Mouse (Mus musculus): Measurements from ENCODE around the gene Focad. TPM values are rescaled to one million over a fixed set of nuclear protein-coding genes. Genes with fewer than 3 reads are reported as not detected.

Gene Focad
- polyA plus RNA-seq, 1 experiment = 6.8 TPM

DNA sequence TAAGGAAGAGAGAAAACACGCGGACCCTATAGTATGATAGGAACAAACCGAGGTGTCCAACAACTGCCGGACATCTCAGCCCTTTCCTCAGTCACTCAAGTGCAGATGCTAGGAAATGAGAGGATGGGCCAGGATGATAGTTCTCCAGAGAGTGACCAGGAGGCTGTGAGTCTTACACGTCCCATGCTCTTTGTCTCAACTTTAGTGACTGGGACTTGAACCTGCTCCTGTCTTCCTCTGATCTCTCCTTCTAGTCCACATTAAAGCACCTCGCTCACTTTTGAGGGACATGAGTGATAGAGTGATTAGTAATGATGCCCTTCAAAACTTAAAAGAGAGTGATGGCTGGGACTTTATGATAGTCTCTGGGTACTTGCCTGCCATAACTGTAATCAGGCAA, 114.2 kb downstream of the Focad start:
- Histone ChIP-seq H3K4me1 (ENCODE audit: control insufficient read depth, insufficient read depth, low read length) (no peaks in the 10 kb centered on the region), H3K4me3 (ENCODE audit: insufficient read depth, low read depth, low read length) (no peak overlapping the region), H3K36me3 (ENCODE audit: control insufficient read depth, insufficient read depth, low read length) (no peaks in the 10 kb centered on the region), H3K27me3 (replicated peaks; ENCODE audit: control insufficient read depth, insufficient read depth, low read length) (no peaks in the 10 kb centered on the region), H3K27ac (ENCODE audit: insufficient read depth, low read depth, low read length) (no peak overlapping the region)
- TF ChIP-seq POLR2A (IDR thresholded peaks at IDR 0.05; ENCODE audit: low read depth, low read length) (no peak), CTCF (conservative IDR thresholded peaks at IDR 0.05; ENCODE audit: insufficient read depth, insufficient read length, low read depth, low read length) (no peak)
- WGBS = 93% methylated on average over 6 of the region's 6 CpGs
- DNase-seq = no peak

DNA sequence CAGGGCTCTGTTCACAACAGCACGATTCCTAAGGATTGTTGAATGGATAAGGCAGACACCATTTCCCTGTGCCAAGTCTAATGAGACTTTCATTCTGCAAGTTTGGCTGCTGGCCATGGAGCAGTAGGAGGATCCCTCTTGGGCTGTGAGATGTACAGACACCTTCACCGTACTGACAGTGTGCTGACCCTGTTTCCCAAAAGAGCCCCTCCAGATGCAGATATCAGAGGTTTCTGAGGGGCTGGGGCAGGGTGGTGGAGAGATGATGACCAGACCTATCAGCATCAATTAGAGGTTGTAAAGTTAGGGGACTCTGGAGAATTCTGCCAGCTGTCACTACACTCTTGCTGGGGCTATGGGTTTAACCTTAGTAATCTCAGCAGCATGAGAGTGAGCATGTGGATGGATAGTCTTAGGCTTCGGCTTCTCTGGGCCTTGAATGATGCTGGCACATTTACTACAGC, 115.0 kb downstream of the Focad start:
- no peak overlapping the region for H3K4me3 ChIP-seq (ENCODE audit: insufficient read depth, low read depth, low read length)
- no peak for TF ChIP-seq CTCF (conservative IDR thresholded peaks at IDR 0.05; ENCODE audit: insufficient read depth, insufficient read length, low read depth, low read length)
- no peak for TF ChIP-seq POLR2A (IDR thresholded peaks at IDR 0.05; ENCODE audit: low read depth, low read length)
- WGBS = 67% methylated on average over 3 of the region's 3 CpGs

DNA sequence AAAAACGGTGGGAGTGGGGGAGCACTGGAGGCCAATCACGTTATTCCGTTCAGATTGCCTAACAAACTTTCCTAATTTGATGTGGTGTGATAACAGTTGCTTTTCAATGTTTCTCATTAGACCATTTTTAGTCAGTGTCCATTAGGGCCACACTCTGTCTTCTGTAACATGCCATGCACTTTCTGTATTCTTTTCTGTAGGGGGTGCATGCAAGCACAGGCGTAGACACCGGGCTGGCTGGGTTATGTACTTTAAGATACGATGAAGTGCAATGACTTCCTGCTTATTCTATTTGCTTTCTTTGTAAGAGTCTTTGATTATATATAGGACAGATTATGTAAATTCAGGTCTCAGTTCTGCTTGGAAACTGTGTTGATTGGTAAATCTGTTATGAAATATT, 116.2 kb downstream of the Focad start:
- DNase-seq = no peak
- Histone ChIP-seq H3K27ac (ENCODE audit: insufficient read depth, low read depth, low read length) (no peak overlapping the region), H3K4me3 (ENCODE audit: insufficient read depth, low read depth, low read length) (no peak overlapping the region), H3K4me1 (ENCODE audit: control insufficient read depth, insufficient read depth, low read length) (no peaks in the 10 kb centered on the region), H3K27me3 (replicated peaks; ENCODE audit: control insufficient read depth, insufficient read depth, low read length) (no peaks in the 10 kb centered on the region), H3K36me3 (ENCODE audit: control insufficient read depth, insufficient read depth, low read length) (no peaks in the 10 kb centered on the region)
- TF ChIP-seq CTCF (conservative IDR thresholded peaks at IDR 0.05; ENCODE audit: insufficient read depth, insufficient read length, low read depth, low read length) (no peak), POLR2A (IDR thresholded peaks at IDR 0.05; ENCODE audit: low read depth, low read length) (no peak)
- 64% methylated on average over 6 of the region's 6 CpGs for WGBS

More for the DNA sequence above, 115.0 kb downstream of the Focad start:
- Histone ChIP-seq H3K27ac (ENCODE audit: insufficient read depth, low read depth, low read length) (no peak overlapping the region), H3K27me3 (replicated peaks; ENCODE audit: control insufficient read depth, insufficient read depth, low read length) (no peaks in the 10 kb centered on the region), H3K36me3 (ENCODE audit: control insufficient read depth, insufficient read depth, low read length) (no peaks in the 10 kb centered on the region), H3K4me1 (ENCODE audit: control insufficient read depth, insufficient read depth, low read length) (no peaks in the 10 kb centered on the region)
- DNase-seq = no peak

DNA sequence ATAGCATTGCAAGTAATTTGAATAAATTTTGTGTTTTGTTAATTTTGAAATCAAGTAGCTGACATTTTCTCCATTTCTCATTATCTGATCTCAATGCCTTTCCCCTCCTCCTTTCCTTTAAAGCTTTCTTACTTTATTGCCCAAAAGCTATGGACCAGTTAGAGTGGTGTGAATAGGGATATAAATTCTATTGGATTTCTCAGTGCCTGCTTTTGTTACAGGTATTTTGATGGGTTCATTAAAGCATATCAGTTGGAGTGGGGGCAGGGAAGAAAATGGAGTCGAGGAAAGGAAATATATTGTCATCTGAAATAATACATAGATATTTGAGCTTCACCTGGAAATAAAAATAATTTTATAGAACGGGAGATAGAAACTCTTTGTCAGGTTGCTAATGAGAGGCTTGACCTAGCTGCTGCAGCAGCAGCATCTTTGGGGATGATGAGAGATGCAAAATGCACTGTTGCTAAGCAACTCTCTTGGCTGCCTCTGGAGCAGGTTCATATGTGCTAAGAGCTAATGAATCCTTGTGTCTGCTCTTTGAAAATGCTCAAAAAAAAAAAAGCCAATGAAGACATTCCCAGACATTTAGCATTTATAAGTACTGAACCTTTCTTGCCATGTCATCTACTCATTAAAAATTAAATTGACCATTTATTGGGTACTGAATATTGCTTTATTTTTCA, 116.9 kb downstream of the Focad start:
- Histone ChIP-seq H3K4me1 (ENCODE audit: control insufficient read depth, insufficient read depth, low read length) (no peaks in the 10 kb centered on the region), H3K36me3 (ENCODE audit: control insufficient read depth, insufficient read depth, low read length) (no peaks in the 10 kb centered on the region), H3K27me3 (replicated peaks; ENCODE audit: control insufficient read depth, insufficient read depth, low read length) (no peaks in the 10 kb centered on the region), H3K4me3 (ENCODE audit: insufficient read depth, low read depth, low read length) (no peak overlapping the region), H3K27ac (ENCODE audit: insufficient read depth, low read depth, low read length) (no peak overlapping the region)
- TF ChIP-seq CTCF (conservative IDR thresholded peaks at IDR 0.05; ENCODE audit: insufficient read depth, insufficient read length, low read depth, low read length) = no peak
- TF ChIP-seq POLR2A (IDR thresholded peaks at IDR 0.05; ENCODE audit: low read depth, low read length) = no peak
- WGBS = 68% methylated on average over 2 of the region's 2 CpGs
- no peak for DNase-seq

DNA sequence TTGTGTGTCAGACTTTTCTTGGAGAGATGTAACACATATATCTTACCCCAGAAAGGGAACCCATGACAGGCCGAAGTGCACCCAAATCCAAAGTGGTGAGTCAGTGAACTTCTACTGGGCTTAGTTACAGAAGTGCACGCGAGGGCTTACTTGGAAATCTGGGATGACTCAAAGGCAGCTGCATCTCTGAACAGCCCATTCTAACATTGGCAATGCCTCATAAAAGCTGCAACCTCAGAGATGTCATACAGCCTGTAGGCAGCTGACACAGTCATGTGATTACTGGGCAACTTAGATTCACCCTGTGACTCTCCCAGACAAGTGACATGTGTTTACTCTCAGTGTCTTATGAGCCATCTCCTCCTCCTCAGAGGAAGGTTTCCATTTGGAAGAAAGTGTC, 119.5 kb downstream of the Focad start:
- no peak for TF ChIP-seq CTCF (conservative IDR thresholded peaks at IDR 0.05; ENCODE audit: insufficient read depth, insufficient read length, low read depth, low read length)
- no peak for TF ChIP-seq POLR2A (IDR thresholded peaks at IDR 0.05; ENCODE audit: low read depth, low read length)
- H3K27ac ChIP-seq (ENCODE audit: insufficient read depth, low read depth, low read length) = no peak overlapping the region
- no peaks in the 10 kb centered on the region for H3K36me3 ChIP-seq (ENCODE audit: control insufficient read depth, insufficient read depth, low read length)
- no peak for DNase-seq
- H3K27me3 ChIP-seq (replicated peaks; ENCODE audit: control insufficient read depth, insufficient read depth, low read length) = no peaks in the 10 kb centered on the region
- H3K4me1 ChIP-seq (ENCODE audit: control insufficient read depth, insufficient read depth, low read length) = no peaks in the 10 kb centered on the region
- WGBS = 78% methylated on average over 3 of the region's 3 CpGs
- H3K4me3 ChIP-seq (ENCODE audit: insufficient read depth, low read depth, low read length) = no peak overlapping the region

DNA sequence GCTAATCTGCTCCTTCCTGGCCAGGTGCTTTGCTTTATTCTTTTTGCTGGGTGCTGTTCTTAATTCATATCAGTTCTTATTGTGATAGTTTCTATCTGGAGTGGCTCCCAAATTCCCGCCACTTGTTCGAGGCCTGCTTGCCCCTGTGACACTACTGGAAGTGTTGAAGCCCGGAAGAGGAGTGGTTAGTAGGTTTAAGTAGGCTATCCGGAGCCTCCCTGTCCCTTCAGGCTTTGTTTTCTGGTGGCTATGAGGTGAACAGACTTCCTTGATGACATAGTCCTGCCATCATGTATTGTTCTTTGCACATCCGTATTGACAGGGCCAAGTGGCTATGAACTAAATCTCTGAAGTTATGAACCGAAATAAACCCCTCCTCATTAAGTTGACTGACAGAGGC, 123.9 kb downstream of the Focad start:
- no peaks in the 10 kb centered on the region for H3K27me3 ChIP-seq (replicated peaks; ENCODE audit: control insufficient read depth, insufficient read depth, low read length)
- TF ChIP-seq CTCF (conservative IDR thresholded peaks at IDR 0.05; ENCODE audit: insufficient read depth, insufficient read length, low read depth, low read length) (no peak), POLR2A (IDR thresholded peaks at IDR 0.05; ENCODE audit: low read depth, low read length) (no peak)
- H3K4me3 ChIP-seq (ENCODE audit: insufficient read depth, low read depth, low read length) = no peak overlapping the region
- H3K36me3 ChIP-seq (ENCODE audit: control insufficient read depth, insufficient read depth, low read length) = no peaks in the 10 kb centered on the region
- WGBS = 73% methylated on average over 6 of the region's 6 CpGs
- DNase-seq = no peak
- no peaks in the 10 kb centered on the region for H3K4me1 ChIP-seq (ENCODE audit: control insufficient read depth, insufficient read depth, low read length)
- no peak overlapping the region for H3K27ac ChIP-seq (ENCODE audit: insufficient read depth, low read depth, low read length)

DNA sequence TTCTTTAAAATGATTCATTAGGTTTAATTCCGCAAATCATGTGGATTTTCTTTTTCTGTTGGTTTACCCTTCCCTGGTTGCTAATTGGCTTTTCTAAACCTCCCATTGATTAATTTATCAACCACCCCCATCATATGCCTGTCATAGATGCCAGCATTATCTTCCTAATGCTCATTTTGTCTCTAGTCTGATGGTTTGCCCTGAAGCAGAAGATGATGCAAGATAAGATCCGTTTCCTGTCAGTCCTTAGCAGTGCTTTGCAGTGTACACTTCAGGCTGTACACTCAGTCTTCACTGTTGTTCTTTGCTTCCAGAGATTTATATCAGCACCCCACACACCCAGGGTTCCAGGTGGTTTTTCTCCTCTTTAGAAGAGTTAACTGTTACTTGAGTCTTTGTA, 124.4 kb downstream of the Focad start:
- H3K4me3 ChIP-seq (ENCODE audit: insufficient read depth, low read depth, low read length) = no peak overlapping the region
- no peak overlapping the region for H3K27ac ChIP-seq (ENCODE audit: insufficient read depth, low read depth, low read length)
- 75% methylated on average over 2 of the region's 2 CpGs for WGBS
- DNase-seq = no peak
- H3K4me1 ChIP-seq (ENCODE audit: control insufficient read depth, insufficient read depth, low read length) = no peaks in the 10 kb centered on the region
- H3K36me3 ChIP-seq (ENCODE audit: control insufficient read depth, insufficient read depth, low read length) = no peaks in the 10 kb centered on the region
- no peak for TF ChIP-seq POLR2A (IDR thresholded peaks at IDR 0.05; ENCODE audit: low read depth, low read length)
- no peak for TF ChIP-seq CTCF (conservative IDR thresholded peaks at IDR 0.05; ENCODE audit: insufficient read depth, insufficient read length, low read depth, low read length)
- no peaks in the 10 kb centered on the region for H3K27me3 ChIP-seq (replicated peaks; ENCODE audit: control insufficient read depth, insufficient read depth, low read length)

Data from kidney, adult 2 months (tissue).